Comparison of ENCODE assay signal across 8 mouse cellular contexts in genomic region chr12:101718755-101719150, GRCm38 (mm10). TPM values are rescaled to one million over a fixed set of nuclear protein-coding genes. Genes with fewer than 3 reads are reported as not detected.
DNase-seq lines count a peak whose midpoint lies in the region; ATAC-seq and TF ChIP-seq lines count a peak whose summit lies in the region.

No protein-coding gene starts in this region.

- H3K27me3 ChIP-seq in heart, embryonic 14.5 days (ENCODE audit: control insufficient read depth, insufficient read depth, low read length) = peaks cover 13% of the 10 kb centered on the region
- H3K27me3 ChIP-seq in limb, embryonic 10.5 days (ENCODE audit: low read depth, poor library complexity, severe bottlenecking) = peaks cover 37% of the 10 kb centered on the region

- H3K9ac ChIP-seq in ES-E14 (ENCODE audit: insufficient read depth, low read depth, low read length, poor library complexity, severe bottlenecking) = no peak overlapping the region
- H3K9ac ChIP-seq in heart, embryonic 14.5 days (ENCODE audit: low read length) = no peak overlapping the region

- peak; percentile 47; the same call in 1 of the 2 replicates for ATAC-seq in heart, embryonic 14.5 days (ENCODE audit: insufficient number of reproducible peaks, insufficient read depth, low FRiP score, low read depth)
- ATAC-seq in megakaryocyte-erythroid progenitor cell, adult 5-6 weeks (replicated peaks; ENCODE audit: low FRiP score, low TSS enrichment, poor library complexity, severe bottlenecking) = peak; percentile 72

- DNase-seq in ES-E14 (ENCODE audit: low read depth, low spot score) = peak; percentile 83
- peak; percentile 44 to 48 for DNase-seq in adrenal gland, postnatal 36 days
- DNase-seq in limb, embryonic 10.5 days (ENCODE audit: low spot score) = no peak
- DNase-seq in layer of hippocampus, adult 11-12 months (ENCODE audit: low spot score) = no peak
- no peak for DNase-seq in left cerebral cortex, postnatal 25 days (ENCODE audit: low spot score in 2 of 2)
- DNase-seq in urinary bladder, postnatal 10 days (ENCODE audit: low spot score) = no peak

- peaks cover 0 to 2% of the 10 kb centered on the region in 2 experiments; a peak in 1 of 4 replicates for H3K4me1 ChIP-seq in ES-E14 (ENCODE audit: control insufficient read depth in 2 of 2, insufficient read depth in 2 of 2, low read length in 2 of 2, poor library complexity in 1 of 2)
- no peaks in the 10 kb centered on the region; a peak in 1 of 4 replicates for H3K4me1 ChIP-seq in heart, embryonic 14.5 days (ENCODE audit: control insufficient read depth in 2 of 2, insufficient read depth in 2 of 2, low read length in 2 of 2)
- H3K4me1 ChIP-seq in limb, embryonic 10.5 days = peaks cover 10% of the 10 kb centered on the region; the same call in 1 of the 2 replicates

- intact Hi-C loops in left cerebral cortex, postnatal 25 days (cut with DNase I) = no loop called here

- H3K9me3 ChIP-seq in ES-E14 (ENCODE audit: control insufficient read depth, insufficient read depth, low read depth, low read length) = no peaks in the 10 kb centered on the region
- no peaks in the 10 kb centered on the region for H3K9me3 ChIP-seq in heart, embryonic 14.5 days (ENCODE audit: control insufficient read depth, low read length)
- H3K9me3 ChIP-seq in limb, embryonic 10.5 days (replicated peaks) = no peaks in the 10 kb centered on the region

- no peak overlapping the region for H3K27ac ChIP-seq in ES-E14 (ENCODE audit: insufficient read depth, low read depth, low read length, poor library complexity, severe bottlenecking)
- H3K27ac ChIP-seq in heart, embryonic 14.5 days (replicated peaks in 1 of 2; ENCODE audit: control insufficient read depth in 1 of 2, insufficient read depth in 1 of 2, low read depth in 2 of 2, low read length in 2 of 2) = no peak overlapping the region
- H3K27ac ChIP-seq in limb, embryonic 10.5 days = peak overlapping the region; percentile 42

- no peaks in the 10 kb centered on the region for H3K36me3 ChIP-seq in ES-E14 (ENCODE audit: control insufficient read depth, insufficient read depth, low read length, poor library complexity, severe bottlenecking)
- H3K36me3 ChIP-seq in heart, embryonic 14.5 days (ENCODE audit: control insufficient read depth, insufficient read depth, low read length) = no peaks in the 10 kb centered on the region
- no peaks in the 10 kb centered on the region for H3K36me3 ChIP-seq in limb, embryonic 10.5 days

- H3K4me3 ChIP-seq in ES-E14 (ENCODE audit: insufficient read depth in 1 of 2, low read depth in 1 of 2, low read length in 2 of 2, poor library complexity in 1 of 2, severe bottlenecking in 1 of 2) = peak overlapping the region; percentile 65 to 75
- peak overlapping the region; percentile 65 to 70 for H3K4me3 ChIP-seq in heart, embryonic 14.5 days (ENCODE audit: control insufficient read depth in 1 of 2, insufficient read depth in 1 of 2, low read depth in 1 of 2, low read length in 2 of 2)
- peak overlapping the region; percentile 81 for H3K4me3 ChIP-seq in limb, embryonic 10.5 days

- peak overlapping the region; percentile 100 for H3K4me2 ChIP-seq in heart, embryonic 14.5 days (ENCODE audit: low read length)

- in situ Hi-C loops in ES-E14 (cut with MboI; ENCODE audit: low sequenced_read_pairs in 2 of 2, unreplicated experiment in 2 of 2) = no loop called here

- 1% methylated on average over 9 of the region's 9 CpGs for WGBS in heart, embryonic 14.5 days
- under 1% methylated on average over 9 of the region's 9 CpGs for WGBS in limb, embryonic 10.5 days

TF ChIP-seq in ES-E14, 5 proteins besides CTCF, POLR2A, EP300 and RAD21:
- TF ChIP-seq HCFC1 (IDR thresholded peaks at IDR 0.05; ENCODE audit: borderline replicate concordance, insufficient read depth, low read length) (no peak), ZNF384 (IDR thresholded peaks at IDR 0.05; ENCODE audit: low read depth, low read length) (no peak), ZC3H11A (IDR thresholded peaks at IDR 0.05; ENCODE audit: borderline replicate concordance, low read depth, low read length) (no peak), MAFK (IDR thresholded peaks at IDR 0.05; ENCODE audit: insufficient read depth, low read depth, low read length) (no peak), CHD2 (IDR thresholded peaks at IDR 0.05; ENCODE audit: low read depth, low read length) (no peak)

RNA-seq across cellular contexts. Expression of gene Tc2n, which starts 0.4 kb away (rescaled TPM):
- total RNA-seq in ES-E14 (2012; rRNA removed) = 0.36 and 0.74 TPM in 2 replicates
- total RNA-seq in adrenal gland, postnatal 36 days (2021) = under 1 TPM; 0.83 to 0.86 TPM
- polyA plus RNA-seq in heart, embryonic 14.5 days (2014; fragmentation: Nextera tagmentation; extraction: Ambion mirVana) = 0.32 and 0.38 TPM in 2 replicates
- 0.24 and 0.43 TPM in 2 replicates for polyA plus RNA-seq in limb, embryonic 10.5 days (2016; fragmentation: Nextera tagmentation; extraction: Ambion mirVana)
- not detected in 2 replicates for total RNA-seq in megakaryocyte-erythroid progenitor cell, adult 5-6 weeks (2014; fragmentation: Nextera tagmentation)
- total RNA-seq in megakaryocyte-erythroid progenitor cell, adult 5-6 weeks (2017) = not detected in 2 replicates
- under 1 TPM; 0.28 to 0.48 TPM for total RNA-seq in left cerebral cortex, postnatal 25 days (2021)

Comparison
In these comparisons a context has a peak if more than half of its experiments do, and no peak if none do; other contexts are left out.
1. DNase-seq: peak in ES-E14 (single experiment) and adrenal gland, postnatal 36 days (2 of 2); none in limb, embryonic 10.5 days (single experiment), layer of hippocampus, adult 11-12 months (single experiment), left cerebral cortex, postnatal 25 days (0 of 2) and urinary bladder, postnatal 10 days (single experiment).
2. Peak in every context shown above with its lines, with median percentiles within 50 percentile points of each other: H3K4me3 ChIP-seq.